Mouse (Mus musculus) urinary bladder, postnatal 14 days (tissue): ENCODE measurements at regions not wholly inside any gene's neighbourhood (a gene's known extent, or its start where the extent isn't known, plus 50 kb on each side); places are given as distances from the start of the nearest gene placed in this dataset.
A peak's percentile ranks its signal among the peaks of the same experiment; 100 is the strongest.
"Not testable (repeated sequence)": the region's sequence is repeated elsewhere in the genome, so short reads cannot be mapped to it uniquely, and the experiment has no call there.

Experiments
- DNase-seq: peaks from one replicate; pipeline ENCODE4 v3.0.0; 2021; ENCODE audit warnings: low spot score

DNA sequence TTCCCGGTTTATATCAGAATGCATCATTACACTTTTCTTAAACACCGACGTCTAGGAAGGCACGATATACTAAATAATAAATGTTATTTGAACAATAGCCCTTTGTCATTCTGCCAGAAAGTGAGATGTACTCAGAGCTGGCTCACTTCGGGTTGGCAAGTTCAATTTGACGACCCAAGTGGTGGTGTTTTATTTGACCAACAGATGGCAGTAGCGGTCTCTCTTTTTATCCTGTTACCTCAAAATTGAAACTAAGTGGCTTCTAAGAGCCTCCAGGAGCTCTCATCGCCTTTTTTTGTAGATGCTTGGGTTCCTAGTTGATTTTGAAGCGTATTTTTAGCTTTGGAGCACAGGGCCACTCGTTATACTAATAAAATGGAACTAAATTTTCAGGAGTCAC is 66.7 kb upstream of the Chmp2b start:
- peak; percentile 59 for DNase-seq

DNA sequence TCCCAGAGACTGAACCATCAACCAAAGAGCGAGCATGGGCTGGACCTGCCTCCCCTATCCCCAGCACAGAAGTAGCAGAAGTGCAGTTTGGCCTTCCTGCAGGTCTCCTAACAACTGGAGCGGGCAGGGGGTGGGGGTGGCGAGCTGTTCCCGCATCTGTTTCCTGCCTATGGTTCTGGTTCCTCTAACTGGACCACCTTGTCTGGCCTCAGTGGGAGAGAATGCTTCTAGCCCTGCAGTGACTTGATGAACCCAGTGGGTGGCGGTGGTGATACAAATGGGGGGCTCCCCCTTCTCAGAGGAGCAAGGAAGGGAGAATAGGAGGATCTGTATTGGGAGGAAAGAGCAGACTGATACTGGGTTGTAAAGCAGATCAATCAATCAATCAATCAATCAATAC is 69.2 kb upstream of the Chmp2b start:
- no peak for DNase-seq

DNA sequence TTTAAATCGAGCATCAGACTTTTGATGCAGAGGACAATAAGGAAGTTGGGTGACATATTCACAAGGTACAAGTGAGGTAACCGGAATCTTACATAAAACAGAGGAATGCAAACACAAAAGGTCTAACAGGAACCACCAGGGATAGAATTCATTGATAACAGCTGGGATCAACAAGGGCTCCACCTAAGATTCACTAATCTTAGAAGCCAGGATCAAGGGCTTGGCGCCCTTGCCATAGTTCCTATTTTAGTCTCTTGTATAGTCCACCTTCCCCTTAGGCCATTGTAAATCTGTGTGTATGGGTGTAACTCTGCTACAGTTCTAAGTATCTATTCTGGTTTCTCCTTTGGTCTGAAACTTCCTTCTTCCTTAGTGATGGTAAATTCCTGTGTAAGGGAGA is 84.2 kb upstream of the Chmp2b start:
- not testable (repeated sequence) for DNase-seq

DNA sequence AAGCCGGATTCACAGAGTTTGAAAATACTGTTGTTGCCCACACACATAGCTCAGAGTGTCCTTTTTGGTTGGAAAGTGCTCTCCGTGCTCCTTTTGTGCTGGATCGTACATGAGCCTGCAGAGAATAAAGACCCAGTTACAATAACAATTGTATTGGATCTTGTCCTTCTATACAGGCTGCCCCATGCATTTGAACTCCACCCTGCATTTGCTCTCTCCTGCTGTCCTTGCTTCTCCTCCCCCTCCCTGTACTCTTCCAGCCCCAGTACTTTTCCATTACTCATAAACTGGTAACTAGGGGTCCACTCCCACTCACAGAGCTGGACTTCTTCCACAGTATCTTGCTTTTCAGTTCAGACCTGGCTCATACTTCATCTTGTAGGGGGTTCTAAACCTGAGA is 86.5 kb upstream of the Chmp2b start:
- no peak for DNase-seq

DNA sequence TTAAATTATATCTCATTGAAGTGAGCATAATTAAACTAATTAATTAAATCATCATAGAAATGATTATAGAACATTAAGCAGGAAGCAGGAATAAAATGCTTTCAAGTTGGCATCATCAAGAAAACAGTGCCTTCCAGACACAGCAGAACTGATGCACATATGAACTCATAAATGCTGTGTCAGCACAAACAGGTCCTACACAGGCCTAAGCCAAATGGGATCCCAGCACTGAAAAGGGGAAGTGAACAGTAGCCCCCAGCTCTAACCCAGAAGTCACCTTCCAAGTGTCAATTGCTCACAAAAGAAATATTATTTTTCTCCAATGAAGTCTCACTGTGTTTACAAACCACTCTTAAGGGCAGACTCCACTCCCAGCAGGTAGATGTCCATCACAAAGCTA is 93.0 kb upstream of the Chmp2b start:
- DNase-seq, result no peak

DNA sequence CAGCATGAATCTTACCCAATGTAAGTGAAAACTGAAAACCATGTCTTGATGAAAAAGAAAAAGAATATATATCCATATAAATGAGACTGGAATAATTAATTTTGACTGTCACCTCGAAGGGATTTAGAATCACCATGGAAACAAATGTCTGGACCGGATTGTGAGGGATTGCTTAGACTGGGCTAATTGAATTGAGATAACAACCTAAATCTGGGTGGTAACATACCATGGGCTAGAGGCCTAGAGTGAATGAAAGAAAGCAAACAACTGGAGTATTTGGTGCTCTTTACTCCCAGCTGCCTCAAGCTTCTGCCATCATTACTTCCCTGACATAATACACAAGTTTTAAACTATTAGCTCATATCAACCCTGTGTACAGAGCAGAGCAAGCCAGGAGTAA is 95.3 kb upstream of the Chmp2b start:
- no peak for DNase-seq

DNA sequence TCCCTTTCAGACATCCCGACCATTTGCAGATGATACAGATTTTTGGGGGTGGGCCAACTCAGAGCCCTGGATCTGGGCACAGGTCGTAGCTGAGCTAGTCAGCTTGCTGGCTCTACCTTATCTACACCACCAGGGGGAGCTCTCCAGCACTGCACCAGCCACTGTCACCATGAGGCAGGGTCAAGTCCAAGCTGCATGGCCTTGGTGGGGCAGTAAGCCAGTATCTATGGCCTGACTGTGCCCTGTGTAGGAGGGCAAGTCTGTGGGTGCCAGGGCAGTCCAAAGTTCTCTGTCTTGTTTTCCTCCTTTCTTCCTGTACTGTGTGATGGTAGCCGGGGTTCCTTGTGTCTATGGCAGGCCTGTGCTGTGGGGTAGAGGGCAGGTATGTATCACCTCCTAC is 102.3 kb upstream of the Chmp2b start:
- DNase-seq, result peak; percentile 14

DNA sequence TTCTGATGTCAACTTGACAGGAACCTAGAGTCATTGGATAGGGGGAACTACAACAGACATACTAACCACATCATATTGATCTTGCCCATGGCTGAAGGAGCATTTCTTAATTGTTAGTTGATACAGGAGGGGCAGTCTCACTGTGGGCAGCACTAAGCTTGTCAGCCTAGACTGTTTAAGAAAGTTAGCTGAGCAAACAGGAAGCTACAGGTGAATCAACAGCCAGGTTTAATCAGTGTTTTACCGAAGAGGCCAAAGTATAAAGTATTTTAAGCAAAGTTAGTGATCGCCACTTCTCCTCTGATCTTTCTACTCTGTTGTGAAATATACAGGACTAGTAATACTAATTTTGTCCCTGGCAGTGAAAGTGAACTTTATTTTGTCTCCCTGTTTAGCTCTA is 109.6 kb upstream of the Chmp2b start:
- no peak for DNase-seq

DNA sequence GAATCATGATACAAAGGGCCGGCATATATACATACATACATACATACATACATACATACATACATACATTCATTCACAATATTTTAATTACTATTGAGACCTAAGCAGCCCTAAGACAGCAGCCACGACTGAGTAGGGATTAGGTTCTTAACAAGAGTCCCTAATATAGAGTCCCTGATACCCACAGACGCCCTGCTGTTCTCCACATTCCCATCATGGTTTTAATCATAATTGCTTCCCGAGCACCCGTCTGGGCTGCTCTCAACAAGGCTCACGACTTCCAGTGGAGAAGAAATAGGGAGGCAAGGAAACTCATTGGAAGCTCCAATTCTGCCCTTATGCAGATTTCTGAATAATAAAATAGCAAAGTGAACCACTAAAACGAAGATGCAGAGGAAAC is 120.6 kb upstream of the Chmp2b start:
- DNase-seq, result no peak

DNA sequence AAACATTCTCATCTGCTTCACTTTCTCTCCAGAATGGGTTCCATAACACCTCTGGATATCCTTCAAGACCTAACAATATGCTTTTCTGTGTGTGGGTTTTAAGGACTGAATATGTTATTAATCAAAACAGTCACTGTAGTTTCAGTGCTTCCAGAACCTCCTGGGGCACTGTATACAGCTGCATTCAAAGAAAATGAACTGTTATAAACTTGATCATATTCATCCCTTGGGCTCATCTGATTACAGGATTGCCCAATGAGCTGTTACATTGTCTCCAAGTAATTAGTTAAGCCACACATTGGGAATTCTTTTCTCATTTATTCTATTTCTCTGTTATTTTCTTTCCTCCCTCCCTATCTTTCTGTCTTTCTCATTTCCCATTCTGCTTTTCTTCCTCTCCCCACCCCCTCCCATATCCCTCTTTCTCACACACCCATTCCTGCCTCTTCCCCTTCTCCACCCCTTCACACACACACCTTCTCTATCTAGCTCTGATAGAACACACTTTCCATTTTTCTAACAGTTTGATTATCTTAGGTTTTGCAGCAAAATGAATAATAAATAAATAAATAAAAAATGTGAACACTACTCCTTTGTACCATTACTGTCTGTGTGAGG is 121.3 kb upstream of the Chmp2b start:
- DNase-seq, result no peak

DNA sequence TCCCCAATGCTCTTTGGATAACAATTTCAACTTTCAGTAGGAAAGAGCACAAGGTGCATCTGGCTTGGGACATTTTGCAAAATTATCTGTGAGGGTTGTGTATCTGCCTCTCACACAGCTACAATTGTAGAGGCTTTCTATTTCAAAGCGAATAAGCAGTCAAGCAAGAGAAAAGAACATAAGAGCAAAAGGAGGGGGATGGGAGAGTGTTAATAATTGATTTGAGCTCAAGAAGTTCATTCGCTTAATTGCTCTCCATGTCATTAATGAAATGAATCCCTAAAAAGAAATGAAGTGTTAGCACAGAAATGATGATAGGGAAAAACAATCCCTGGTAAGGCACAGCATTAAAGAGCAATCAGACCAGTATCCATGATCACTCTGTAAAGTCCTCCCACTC is 121.4 kb upstream of the Vgll3 start:
- no peak for DNase-seq

DNA sequence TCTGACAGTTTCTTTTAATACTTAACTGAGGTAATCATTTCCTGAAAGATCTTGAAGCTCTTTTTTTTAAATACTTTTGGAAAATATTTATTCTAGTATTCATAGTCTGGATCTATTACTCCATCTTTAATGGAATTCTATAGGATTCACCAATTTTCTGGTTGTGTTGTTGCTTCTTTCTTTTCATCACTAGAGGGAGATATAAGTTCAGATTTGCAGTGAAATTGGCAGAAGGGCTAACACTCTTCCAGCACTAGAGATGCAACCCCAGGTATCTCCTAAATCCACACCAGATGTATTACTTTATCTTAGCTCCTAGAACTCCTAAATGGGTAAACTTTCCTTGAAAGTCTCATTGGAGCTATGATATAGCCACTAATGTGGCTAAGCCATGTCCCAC is 99.4 kb upstream of the Vgll3 start:
- no peak for DNase-seq

DNA sequence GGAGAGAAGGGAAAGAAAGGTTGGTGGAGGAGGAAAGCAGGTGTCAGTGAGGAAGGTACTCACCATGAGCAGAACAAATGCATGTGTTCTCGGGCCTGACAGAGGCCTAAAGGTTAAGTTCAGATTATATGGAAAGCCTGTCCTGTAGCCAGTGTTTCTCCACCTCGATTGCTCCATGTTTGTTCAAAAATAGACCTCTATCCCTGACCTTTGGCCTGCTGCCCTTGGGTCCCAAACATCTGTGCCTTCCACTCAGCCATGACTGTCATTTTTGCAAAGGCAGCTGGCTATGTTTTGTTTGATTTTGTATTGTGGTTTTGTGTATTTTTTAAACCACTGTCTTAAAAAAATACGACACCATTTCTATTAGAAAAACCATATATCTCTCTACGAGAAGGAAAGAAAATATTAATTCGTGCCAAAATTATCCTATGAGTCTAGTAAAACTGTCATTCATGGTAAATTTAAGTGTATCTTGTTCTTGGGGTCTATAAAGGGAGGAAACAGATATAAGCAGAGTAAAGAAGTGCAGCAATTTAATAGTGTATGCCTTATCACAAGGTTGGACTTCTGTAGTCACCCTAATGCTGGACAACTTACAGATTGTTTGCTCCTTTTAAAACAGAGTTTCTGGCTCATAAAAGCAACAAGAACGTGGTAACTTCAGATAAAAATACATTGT is 96.1 kb upstream of the Vgll3 start:
- DNase-seq, result no peak

DNA sequence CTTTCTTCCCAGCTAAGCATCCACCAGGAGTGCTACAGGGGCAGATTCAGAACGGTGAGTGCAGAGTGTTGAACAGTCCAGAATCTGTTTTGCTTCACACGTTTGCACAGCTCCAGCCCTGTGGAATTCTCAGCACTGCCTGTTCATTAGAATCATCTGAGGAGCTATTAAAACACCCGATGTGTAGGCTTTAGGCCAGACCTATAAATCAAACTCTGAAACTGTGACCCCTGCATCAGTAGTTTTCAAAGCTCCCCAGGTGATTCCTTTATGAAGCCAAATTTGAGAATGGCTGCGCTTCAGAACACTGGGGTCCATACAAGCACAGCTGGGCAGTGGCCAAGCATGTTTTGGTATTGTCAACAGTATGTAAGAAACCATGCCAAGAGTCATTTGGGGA is 94.1 kb upstream of the Vgll3 start:
- DNase-seq, result no peak

DNA sequence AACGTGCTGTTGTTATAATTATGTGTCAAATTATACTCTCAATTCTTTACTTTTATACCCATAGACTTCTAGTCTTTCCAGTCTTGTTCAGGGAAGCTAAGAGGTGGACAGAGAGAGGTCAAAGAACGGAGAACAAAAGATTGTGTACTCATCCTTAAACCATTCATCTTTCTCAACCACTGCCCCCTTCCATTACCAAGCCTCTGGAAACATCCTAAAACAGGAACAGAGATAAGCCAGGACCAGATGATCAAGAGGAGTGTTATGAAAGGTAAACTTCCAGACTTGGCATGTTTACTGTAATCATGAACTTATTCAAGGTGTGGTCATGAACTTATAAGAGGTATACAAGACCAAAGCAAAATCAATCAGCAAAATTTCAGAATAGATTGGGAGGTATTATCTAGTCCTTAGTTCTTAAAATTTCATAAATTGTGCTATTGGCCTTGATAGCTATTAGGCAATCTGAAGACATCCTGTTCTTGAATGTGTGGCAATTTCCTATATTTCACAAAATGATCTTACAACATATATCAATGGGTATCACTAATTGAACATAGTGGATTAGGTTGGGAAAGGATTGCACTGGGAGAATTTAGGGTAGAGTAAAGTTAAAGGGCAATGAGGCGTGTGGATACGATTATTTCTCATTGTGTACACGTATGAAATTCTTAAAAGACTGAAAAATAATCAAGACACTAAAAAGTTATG is 89.3 kb upstream of the Vgll3 start:
- DNase-seq, result no peak

DNA sequence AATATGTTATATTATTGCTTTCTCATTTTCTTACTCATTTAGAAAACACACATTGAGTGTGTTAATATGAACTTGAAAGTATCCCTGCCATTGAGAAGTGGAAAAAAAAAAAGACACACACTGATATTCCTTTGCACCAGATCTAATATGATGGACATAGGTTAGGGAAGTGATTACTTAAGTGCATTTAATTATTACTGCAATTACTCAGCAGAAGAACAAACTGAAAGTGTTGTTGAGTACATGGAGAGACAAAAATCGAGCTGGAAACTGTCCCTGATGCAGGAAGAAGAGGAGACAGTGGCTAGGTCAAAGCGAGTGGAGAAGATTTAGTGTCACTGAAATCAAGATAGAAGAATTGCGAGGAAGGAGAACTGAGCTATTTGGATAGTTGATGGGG is 88.8 kb upstream of the Vgll3 start:
- no peak for DNase-seq

DNA sequence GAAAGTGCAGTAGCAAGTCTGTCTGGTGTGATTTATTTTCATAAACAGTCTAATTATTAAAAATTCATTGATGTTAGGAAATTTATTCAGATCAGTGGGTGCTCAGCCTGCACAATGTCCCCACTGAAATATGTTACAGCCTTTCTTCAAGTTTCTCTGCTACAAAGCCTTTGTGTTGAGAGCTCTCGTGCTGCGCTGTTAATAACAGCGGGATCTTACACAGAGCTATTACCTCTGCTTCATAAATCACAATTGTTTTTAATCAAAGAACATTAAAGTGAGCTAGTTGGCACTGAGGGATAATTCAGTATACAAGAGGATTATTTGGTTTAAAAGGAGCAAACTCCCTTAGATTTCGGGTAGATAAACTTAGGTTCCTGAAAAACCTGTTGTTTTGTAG is 85.7 kb upstream of the Vgll3 start:
- DNase-seq, result no peak

DNA sequence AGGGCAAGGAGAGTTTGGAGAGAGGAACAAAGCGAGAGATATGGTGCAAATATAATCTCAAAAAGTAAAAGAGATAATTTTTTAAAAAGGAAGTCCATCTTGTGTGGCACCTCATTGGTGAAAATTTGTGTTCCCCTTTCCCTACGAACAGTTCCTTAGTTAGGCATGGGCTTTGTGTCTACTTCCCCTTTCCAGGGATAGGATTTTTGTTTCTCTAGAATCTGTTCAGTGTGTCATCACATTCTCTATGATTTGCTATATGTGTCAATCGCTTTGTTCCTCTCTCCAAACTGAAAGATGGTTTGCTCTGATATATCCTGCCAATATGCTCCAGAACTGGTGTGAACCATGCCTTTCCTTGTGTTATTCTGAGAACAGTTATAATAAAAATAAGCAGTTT is 75.4 kb upstream of the Vgll3 start:
- no peak for DNase-seq

DNA sequence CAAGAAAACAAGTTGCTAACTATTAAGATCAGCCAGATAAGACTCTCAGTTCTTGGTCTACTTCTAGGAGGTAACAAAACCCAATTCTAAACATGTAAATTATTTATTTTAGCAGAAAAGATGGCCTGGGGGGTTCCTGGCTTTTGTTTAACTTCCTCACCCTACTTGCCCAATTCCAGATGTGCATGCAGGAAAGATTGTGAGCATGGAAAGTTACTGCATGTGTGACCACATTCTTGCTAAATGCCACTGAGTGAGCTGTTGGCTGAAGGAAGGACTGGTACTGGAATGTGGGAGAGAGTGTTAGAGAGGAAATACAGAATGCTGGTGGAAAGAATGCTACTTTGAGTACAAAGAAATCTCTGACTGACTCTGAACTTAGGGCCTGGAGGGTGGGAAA is 72.1 kb upstream of the Vgll3 start:
- DNase-seq, result no peak

DNA sequence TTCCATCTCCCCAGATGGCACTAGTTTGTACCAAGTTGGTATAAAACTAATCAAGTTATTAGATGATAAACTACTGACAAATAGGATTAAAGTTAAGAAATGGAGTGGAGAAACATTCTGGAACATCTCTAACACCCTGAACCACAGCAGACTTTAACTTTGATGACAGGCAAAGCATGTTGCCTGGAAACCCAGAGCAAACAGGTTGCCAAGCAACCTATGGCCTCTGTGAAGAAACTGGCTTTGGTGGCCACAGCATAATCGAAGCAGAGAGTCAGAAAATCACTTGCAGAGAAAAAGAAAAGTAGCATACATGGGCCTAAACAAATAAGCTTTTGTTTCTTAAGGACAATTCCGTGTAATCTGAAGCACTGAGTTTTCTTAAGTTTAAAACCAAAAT is 59.4 kb upstream of the Vgll3 start:
- no peak for DNase-seq
